Mouse (Mus musculus): ENCODE results near the gene Hectd2.

Gene Hectd2

DNA sequence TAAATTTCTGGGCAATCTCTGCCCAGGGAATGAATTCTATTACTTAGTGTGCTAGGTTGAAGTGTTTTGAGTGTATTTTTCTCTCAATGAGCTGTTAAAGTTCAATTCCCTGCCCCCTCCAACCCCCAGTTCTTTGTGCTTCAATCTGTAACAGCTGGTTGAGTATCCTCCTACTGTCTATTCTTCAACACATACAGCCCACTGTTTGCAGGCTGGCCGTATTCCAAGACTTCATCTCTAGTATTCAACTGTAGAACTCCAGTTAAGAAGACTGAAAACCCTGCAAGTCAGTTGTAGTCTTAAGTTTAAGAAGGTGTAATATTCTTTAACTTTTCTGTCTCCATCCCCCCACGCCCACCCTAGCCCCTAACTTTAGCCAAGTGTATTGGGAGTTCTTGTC is 10.0 kb downstream of the Hectd2 start:
- peak in 1 of 2 experiments; percentile 36 for DNase-seq (ENCODE audit: low spot score in 2 of 2)

DNA sequence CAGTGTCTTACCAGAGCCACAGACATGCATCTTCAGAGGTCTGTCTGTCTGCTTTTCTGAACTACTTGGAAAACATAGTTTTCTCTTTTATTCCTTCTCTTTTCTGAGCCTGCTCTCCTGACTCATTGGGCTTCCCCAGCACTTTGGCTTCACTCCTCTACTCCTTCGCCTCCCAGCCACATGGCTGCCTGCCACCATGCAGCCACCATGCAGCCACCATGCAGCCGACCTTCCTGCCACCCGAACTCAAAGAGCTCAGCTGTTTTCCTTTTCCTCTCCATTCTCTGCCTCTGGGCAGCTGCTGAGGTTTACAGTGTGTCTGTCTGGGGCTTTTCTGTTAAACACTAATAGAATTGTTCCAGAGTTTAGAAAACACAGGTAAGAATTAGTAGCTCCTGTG is 19.5 kb downstream of the Hectd2 start:
- no peak for DNase-seq (ENCODE audit: low spot score in 2 of 2)

DNA sequence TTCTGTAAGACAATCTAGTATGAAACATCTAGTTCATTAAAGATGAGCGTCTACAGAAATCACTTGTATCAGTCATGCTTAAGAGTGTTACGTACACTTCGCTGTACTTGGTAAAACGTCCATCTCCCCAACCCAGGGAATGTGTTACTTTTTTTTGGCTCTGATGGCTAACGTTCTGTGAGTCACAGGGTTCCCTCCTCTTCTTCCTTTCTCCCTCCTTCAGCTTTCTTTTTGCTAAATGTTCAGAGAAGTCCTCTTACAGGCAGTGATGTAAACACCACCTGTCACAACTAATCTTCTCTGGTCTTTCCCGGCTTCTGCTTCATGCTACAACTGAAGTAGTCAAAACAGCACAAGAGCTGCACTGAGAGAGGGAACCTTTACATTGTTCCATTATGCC is 20.7 kb downstream of the Hectd2 start:
- DNase-seq (ENCODE audit: low spot score in 2 of 2) = no peak

DNA sequence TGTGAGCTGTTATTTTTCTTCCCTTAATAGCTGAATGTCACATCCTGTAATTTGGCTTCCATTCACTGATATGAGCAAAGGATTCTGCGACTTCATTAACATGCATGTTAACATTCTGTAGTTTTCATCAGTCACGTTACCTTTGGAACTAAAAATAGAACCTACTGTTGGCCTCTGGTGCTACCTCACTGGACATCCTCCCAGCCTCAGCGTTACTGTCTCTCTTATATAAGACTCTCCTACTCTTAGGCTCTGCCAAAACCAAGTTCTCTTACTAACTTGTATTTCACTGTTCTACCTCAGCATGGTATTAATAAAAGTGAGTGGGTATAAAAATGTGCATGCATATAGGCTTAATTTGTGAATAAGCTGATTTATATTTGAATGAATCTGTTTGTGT is 26.4 kb downstream of the Hectd2 start:
- DNase-seq (ENCODE audit: low spot score in 2 of 2) = no peak

DNA sequence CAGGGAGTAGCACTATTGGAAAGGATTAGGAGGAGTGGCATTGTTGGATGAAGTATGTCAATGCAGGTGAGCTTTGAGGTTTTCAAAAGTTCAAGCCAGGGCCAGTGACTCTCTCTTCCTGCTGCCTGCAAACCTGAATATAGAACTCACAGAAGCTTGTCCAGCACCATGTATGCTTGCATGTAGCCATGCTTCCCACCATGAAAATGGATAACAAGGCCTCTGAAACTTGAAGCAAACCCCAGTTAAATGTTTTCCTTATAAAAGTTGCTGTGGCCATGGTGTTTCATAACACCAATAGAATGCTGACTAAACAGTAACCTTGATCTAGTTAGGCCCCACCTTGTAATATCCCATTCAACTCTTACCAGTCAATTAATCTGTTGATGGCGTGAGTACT is 27.7 kb downstream of the Hectd2 start:
- DNase-seq (ENCODE audit: low spot score in 2 of 2) = no peak

DNA sequence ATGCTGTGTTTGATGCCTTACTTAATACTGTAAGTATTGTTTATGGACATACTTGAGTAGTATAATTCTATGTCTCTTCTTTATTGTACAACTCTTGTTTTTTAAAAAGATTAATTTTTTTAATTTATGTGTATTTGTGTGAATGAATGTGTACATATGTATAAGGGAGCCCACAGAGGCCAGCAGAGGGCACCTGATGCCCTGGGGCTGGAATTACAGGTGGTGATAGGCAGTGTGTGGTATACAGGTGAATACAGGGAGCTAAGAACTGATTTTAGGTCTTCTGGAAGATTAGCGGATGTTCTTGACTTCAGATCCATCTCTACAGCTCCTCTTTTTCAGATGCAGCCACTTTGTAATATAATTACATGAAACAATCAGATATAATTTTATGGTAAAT is 31.1 kb downstream of the Hectd2 start:
- DNase-seq (ENCODE audit: low spot score in 2 of 2) = no peak

DNA sequence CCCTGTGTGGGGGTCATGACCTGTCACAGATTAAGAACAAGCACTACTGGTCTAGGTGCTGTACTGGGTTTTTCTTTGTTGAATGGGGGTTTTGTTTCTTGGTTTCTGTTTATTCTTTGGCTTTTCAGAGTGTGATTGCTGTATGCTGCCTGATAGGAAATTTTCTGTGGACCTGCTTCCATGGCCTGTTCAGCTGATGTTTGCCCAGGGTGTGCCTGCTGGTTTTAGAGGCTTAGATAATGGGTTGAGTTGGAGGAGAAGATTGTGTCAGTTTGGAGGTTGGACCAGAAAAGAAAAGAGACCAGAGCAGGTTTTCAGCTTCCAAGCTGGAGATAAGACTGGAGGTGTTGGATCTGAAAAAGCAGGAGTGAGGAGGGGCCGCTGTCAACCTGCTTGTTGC is 40.0 kb downstream of the Hectd2 start:
- DNase-seq (ENCODE audit: low spot score in 2 of 2) = no peak

DNA sequence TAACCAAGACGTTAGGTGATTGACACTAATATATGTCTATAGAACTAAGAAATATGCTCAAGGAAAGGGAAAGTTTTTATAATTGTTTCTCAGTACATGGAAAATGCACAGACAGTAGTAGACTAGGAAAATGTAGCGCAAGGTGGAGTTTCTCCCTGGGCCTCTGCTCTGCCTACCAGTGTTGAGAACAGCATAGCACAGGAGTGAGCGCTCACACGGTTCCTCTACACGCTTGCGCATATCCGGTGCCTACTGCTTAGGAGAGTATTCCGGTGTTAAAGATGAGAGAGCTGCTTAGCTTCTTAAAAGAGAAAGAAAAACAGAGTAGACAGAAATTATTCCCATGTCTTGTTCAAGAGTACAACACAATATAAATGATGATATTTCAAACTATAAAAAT is 47.4 kb downstream of the Hectd2 start:
- no peak for DNase-seq (ENCODE audit: low spot score in 2 of 2)

DNA sequence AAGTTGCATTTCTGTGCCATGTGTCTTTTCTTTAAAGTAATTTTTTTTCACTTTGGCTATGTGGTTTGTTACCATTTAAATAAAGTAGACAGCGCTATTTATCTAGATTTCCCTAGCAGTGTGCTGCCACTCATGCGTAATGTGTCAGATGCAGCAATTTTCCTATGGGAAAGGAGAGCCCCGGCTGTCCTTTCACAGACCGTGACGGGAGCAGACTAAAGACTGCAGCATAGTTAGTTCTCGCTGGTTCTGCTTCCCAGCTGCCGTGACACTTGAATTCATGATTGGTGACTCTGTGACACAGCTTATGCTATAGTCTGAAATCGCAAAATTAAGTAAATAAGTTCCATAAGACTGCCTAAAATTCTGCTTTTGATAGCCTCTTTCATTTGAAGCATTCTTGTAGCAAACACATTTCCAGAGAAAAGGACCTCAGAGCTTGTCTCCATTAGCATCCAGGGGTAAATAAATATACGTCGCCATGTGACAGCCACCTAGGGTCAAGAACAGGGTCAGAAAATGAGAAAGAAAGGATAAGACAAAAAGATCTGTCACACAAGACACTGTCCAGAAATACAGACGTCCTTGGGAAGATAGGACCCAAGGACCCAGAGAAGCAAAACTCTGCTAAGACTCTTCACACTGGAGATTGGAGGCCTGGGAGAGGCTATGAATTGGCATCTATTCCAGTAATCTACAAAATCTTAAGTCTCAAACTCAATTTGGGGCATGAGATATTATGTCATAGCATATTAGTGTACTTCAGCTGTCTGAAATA is 48.3 kb downstream of the Hectd2 start:
- no peak for DNase-seq (ENCODE audit: low spot score in 2 of 2)

DNA sequence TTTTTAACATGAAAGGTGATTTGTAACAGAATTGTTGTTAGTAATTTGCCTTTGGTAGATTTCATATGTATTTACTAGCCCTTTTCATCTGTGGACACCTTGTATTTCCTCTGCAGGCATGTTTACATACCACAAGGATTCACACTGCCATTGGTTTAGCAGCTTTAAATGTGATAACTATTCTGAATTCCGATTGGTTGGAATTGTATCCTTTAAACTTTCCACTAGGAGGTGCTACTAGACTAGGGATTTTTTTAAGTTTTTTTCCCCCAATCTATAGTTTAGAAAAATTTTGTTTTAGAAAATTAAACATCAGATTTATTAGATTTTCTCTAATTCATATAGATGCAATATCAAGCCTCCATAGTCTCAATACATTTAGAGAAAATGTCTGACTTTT is 51.8 kb downstream of the Hectd2 start:
- no peak for DNase-seq (ENCODE audit: low spot score in 2 of 2)

DNA sequence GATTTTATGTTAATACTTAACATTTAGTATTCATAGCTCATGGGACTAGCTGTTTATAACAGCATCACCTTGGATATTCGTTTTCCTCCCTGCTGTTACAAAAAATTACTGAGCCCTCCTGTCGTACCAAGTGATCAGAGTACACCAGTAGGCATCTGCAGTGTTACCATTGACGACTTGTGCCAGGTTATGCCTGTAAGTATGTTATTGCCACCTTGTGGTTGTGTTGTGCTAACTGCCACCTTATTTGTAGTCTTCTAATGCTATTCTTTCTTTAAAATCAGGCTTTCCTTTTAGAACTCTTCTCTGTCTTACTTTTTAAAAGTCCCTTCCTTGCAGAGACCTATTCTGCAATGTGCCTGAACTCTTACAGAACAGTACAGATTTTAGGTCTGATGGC is 54.8 kb downstream of the Hectd2 start:
- no peak for DNase-seq (ENCODE audit: low spot score in 2 of 2)

DNA sequence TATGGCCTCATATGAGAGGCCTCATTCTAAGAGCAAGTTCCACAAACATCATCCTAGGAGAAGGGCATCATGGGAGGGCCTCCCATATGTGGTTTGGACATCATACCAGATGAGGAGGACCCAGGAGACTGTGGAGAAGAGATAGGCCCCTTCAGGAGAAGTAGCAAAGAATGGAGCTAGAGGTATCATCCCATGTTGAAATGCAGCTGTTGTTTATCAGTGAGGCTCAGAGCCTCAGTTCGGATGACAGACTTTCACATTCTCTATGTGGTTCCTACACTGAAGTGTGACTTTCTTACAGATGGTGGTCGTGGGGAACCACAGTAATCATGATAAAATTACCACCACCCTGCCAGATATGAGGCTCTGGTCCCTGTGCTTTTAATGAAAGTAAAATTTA is 55.9 kb downstream of the Hectd2 start:
- DNase-seq (ENCODE audit: low spot score in 2 of 2) = no peak

DNA sequence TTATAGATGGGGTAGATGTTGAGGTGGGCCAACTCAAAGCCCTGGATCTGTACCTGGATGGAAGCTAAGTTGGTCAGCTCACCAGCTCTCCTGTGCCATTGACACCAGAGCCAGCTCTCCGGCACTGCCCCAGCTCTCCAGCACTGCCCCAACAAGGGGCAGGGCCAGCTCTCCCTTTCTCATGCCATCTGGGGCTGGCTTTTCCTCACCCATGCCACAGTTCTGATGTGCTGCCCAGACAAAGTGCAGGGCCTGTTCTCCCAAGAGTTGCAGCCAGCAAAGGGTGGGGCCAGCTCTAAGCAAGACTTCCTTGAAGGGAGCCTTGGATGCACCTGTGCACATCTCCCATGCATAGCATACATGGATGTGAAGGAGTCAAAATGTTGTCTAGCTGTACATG is 71.5 kb downstream of the Hectd2 start:
- no peak for DNase-seq (ENCODE audit: low spot score in 2 of 2)

DNA sequence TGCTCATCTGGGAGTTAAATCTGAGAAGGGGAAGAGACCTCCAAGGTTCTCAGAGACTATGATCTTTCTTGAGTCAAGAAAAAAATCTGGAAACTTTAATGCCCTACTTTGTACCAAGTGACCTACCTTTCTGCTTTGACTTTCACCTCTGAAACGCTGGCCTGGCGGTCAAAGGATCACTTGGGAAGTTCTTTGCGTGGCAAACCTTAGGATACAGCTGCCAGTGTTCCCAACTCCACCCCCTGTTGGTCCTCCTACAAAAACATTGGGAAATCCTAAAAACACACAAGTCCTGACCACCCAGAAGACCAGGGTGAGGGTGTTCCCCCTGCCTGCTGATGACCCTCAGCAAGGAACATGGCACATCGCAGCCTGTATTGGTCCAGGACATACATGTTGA is 72.4 kb downstream of the Hectd2 start:
- DNase-seq (ENCODE audit: low spot score in 2 of 2) = no peak

DNA sequence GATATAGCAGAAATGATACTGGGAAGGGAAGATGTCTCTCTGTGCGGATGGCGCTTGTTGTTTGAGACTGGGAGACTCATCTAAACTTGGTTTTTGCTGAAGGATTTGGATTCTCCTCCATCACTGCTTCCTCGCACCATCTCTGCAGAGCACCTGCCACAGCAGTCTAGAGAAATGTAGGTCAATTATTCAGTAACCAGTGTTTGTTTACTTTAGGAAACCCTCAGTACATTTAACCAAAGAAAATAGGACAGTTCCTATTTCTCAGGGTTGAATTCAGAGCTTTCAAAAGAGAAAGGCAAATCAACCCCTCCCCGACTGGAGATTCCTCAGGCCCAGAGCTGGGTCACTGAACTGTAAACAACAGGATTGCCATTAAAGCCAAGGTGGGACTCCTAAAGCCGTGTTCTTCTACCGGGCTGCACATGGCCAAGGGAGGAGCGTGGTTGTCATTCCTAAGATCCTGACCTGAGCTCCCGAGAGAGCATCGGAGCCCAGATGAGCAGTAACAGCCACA is 75.0 kb downstream of the Hectd2 start:
- no peak for DNase-seq (ENCODE audit: low spot score in 2 of 2)

DNA sequence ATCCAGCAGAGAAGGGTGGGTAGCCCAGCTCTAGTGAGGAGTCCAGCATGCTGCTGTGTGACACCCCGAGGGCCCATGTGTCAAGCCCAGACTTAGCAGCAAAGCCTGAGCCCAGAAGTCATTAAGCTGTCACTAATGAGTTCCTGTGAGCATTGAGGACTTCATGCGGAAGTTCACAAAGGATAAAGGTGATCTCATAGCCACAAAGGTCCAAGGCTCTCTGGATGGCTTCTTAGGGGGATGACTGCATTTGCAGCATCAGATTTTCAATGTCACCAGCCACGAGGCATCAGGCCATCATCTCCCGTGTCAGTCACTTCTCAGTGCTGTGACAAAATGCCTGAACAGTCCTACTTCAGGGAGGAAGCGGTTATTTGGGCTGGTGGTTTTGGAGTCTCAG is 75.9 kb downstream of the Hectd2 start:
- DNase-seq (ENCODE audit: low spot score in 2 of 2) = no peak

DNA sequence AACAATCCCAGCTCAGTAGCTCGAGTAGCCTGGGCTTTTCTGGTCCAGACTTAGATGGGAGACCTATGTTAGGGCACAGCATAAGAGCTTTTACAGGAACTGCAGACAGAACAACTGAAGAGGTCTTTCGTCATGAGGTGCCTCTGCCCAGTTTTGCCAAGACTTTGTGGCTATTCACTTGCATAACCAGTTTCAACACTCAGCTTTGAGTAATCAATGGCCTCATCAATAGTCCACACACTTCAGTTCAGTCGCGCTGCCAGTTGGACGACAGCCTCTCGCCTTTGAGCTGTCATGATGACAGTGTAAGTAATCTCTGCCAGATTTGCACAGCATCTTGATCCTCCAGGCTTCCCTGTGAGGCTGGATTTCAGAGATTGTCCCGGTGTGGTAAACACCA is 80.3 kb downstream of the Hectd2 start:
- no peak for DNase-seq (ENCODE audit: low spot score in 2 of 2)

DNA sequence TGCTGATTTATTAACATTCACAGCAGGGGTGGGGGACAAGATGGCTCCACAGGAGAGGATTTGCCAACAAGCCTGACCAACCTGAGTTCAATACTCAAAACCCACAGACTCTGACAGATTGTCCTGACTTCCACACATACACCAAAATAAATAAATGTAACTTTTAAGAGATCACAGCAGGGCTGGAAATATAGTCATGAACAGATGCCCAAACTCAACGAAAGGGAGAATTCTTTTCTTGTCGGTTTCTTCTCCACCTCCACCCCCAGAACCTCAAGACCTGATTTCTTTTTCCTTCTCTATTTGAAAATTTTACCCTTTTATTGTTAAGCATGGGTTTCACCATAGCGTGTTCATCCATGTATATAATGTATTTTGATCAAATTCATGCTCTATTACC is 82.8 kb downstream of the Hectd2 start:
- no peak for DNase-seq (ENCODE audit: low spot score in 2 of 2)

DNA sequence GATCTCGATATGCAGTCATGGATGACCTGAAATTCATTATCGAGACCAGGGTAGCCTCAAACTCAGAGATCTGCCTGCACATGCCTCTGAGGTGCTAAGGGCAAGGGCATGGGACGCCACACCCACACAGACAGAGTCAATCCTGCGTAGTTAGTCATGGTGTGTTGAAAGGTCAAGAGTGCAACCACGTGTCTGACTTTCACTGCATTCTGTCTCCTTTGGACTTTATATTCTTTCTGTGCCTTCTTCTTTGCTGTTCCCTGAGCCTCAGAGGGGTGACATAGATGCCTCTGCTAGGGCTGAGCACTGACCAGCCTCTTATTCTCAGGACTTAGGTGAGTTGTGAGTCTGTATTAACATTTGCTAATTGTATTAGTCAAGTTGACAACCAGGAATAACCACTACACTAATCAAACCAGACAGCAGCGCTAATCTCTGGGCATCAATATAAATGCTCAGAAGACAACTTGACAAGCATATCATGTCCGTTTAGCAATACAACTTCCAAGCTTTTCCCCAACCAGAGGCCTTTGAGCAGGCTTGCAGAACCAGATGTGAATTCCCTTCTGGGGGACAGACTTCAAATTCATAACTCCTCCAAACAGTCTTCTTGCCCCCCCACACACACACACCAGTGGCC is 83.6 kb downstream of the Hectd2 start:
- no peak for DNase-seq (ENCODE audit: low spot score in 2 of 2)

DNA sequence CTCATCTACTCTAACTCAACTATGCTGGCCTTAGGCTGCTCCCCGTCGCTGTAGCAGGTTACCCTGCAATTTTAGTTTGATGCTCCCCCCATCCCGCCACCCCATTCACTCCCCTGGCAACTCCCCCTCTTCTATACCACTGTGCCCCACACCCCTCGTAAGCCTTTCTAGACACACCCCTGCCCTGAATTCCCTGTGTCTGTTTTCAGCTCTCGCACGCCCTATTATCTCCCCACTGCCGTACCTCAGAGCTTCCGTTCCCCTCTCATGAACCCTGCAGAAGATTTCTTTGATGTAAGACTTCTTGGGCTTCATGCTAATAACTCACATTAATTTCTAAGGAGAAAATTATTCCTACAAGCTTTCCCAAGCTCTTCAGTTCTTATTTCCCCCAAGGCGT is 84.6 kb downstream of the Hectd2 start:
- no peak for DNase-seq (ENCODE audit: low spot score in 2 of 2)

DNA sequence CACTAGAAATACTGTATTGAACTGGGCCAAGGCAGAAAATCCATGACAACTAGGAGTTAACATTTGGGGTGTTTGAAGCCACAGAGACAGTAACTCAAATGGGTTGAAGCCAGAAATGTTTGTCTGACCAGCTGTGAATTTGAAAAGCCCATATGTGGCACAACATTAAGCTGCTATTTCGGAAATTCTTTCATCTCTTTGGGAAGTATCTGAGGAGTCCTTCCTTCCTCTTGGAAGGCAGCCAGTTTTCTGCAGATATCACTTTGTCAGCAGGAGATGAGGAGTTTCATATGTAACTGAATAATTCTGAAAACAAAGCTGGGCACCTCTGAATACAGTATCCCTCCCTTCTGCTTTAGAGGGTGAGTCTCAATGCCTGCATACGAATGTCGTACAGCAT is 86.7 kb downstream of the Hectd2 start:
- no peak for DNase-seq (ENCODE audit: low spot score in 2 of 2)

DNA sequence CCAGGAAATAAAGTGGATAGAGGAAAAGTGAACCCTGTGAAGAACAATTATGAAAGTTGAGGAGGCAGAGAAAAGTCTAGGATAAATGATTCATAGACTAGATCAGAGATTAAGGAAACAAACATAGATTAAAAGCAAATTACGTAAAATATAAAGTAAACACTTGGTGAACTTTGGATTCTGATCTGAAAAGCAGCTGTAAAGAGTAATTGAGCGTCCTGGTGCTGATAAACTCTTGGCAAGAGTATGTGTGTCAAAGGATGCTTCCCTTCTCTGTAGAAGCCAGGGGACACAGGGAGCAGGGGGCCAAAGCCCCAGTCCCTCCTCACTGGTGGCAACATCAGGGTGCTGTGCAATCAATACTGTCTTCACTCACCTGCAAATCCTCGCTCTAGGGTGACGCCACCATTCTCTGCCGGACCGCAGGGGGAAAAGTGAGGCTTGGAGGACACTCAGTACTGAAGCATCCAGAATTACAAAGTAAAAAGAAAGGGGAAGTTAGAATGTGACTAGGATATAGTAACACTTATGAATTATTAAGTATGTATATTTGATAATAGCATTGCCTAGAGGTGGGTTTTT is 91.0 kb downstream of the Hectd2 start:
- no peak for DNase-seq (ENCODE audit: low spot score in 2 of 2)

DNA sequence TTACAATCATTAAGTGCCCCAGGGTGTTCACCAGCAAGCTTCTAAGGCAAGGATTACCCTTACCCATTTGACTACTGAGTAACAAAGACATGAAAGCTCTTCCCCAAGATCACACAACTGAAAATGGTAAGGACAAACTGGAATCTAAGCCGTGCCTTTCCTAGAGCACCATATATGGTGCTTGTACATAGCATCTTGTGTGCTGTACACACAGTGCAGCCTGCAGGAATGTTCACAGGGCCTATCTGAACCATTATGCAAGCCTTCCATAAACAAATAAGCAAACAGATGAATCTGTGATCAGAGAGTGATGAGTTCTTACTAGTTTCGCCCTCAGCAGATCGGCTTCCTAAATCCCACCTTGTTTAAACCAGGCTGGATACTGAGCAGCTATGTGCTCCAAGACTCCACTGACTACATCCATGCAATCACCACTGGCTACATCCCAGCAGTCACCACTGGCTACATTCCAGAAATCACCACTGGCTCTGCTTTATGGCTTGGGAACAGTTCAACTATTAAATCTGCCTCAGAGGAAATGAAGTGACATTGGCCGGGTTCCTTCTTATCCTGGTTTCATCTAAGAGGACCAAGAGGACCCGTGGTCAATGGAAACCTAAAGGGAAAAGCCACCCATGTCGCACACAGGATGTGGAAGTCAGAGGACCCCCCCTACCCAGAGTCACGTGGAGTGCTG is 91.8 kb downstream of the Hectd2 start:
- no peak for DNase-seq (ENCODE audit: low spot score in 2 of 2)

Data from frontal cortex, postnatal 25 days (tissue).